Mouse (Mus musculus) stomach, postnatal 0 days (tissue): Measurements from ENCODE around the gene Nox3.

Experiments used
- CTCF ChIP-seq: IDR thresholded peaks from 2 replicates; pipeline ENCODE4 v1.5.1; 2016; ENCODE audit warnings: antibody characterized with exemption, low read depth, mild to moderate bottlenecking, moderate library complexity
- EP300 ChIP-seq: optimal IDR thresholded peaks from 2 replicates; pipeline ENCODE3; 2016; ENCODE audit warnings: antibody characterized with exemption

DNA sequence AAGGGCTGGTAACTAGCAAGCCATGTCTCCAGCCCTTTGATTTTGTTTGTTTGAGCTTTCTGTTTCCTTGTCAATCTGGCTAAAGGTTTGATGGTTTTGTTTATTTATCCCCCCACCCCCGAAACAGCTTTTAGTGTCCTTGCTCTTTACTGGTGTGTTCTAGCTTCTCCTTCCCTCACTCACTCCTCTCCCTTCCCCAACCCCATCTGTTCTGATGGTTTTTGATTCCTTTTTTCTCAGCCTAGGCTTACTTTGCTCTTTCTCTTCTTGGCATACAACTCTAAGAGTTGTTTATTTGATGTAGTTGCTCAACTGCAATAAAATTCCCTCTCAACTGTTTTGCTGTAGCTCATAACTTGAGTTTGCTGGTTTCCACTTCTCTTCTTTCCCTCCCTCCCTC lies 80.5 kb downstream of the Nox3 start:
- TF ChIP-seq EP300 (no peak), CTCF (no peak)
